Mouse (Mus musculus) C2C12 (cell line): ENCODE results near the gene Med15. TPM values are rescaled to one million over a fixed set of nuclear protein-coding genes. Genes with fewer than 3 reads are reported as not detected.

Experiments
- H3K27me3 ChIP-seq: one replicate; pipeline ENCODE4 v1.6.1; 2011; ENCODE audit not compliant: control insufficient read depth, insufficient read depth, insufficient read length
- H3K36me3 ChIP-seq: one replicate; pipeline ENCODE4 v1.6.1; 2011; ENCODE audit not compliant: control insufficient read depth, insufficient read depth
- H3K4me3 ChIP-seq: one replicate; pipeline ENCODE4 v1.5.1; 2011; ENCODE audit warnings: mild to moderate bottlenecking, control low read depth; ENCODE audit not compliant: poor library complexity, insufficient read depth, severe bottlenecking
- H3K79me2 ChIP-seq: one replicate; pipeline ENCODE4 v1.6.1; 2011; ENCODE audit not compliant: control insufficient read depth, insufficient read depth
- H3K79me3 ChIP-seq: one replicate; pipeline ENCODE4 v1.6.1; 2011; ENCODE audit warnings: low read depth, control low read depth
- H3ac ChIP-seq: one replicate; pipeline ENCODE3; 2011; ENCODE audit warnings: low read depth; ENCODE audit not compliant: control insufficient read depth, insufficient read length
- CEBPB ChIP-seq: IDR thresholded peaks from one replicate; pipeline ENCODE4 v1.6.1; 2011; ENCODE audit warnings: low read depth, mild to moderate bottlenecking, control low read depth, moderate library complexity
- CTCF ChIP-seq: IDR thresholded peaks from one replicate; pipeline ENCODE4 v1.5.1; 2011; ENCODE audit not compliant: control insufficient read depth, insufficient read depth, insufficient read length
- FOSL1 ChIP-seq: IDR thresholded peaks from one replicate; pipeline ENCODE4 v1.8.0; 2011; ENCODE audit warnings: mild to moderate bottlenecking, low read length; ENCODE audit not compliant: poor library complexity, insufficient read depth, severe bottlenecking
- MAX ChIP-seq: IDR thresholded peaks from one replicate; pipeline ENCODE4 v1.6.1; 2011; ENCODE audit warnings: mild to moderate bottlenecking, control low read depth
- MYOD1 ChIP-seq: IDR thresholded peaks from one replicate; pipeline ENCODE4 v1.6.1; 2011; ENCODE audit warnings: low read depth; ENCODE audit not compliant: control insufficient read depth, insufficient read length
- MYOG ChIP-seq: IDR thresholded peaks from one replicate; pipeline ENCODE4 v1.6.1; 2011; ENCODE audit not compliant: control insufficient read depth, insufficient read length; ENCODE audit errors: extremely low read depth
- USF1 ChIP-seq: IDR thresholded peaks from one replicate; pipeline ENCODE4 v1.6.1; 2011; ENCODE audit warnings: low read depth, mild to moderate bottlenecking, control low read depth, moderate library complexity
- polyA plus RNA-seq: library from polyadenylated mRNA; unstranded; fragments of >200 nt; fragmentation: generic; extraction: Trizol; gene quantifications from one replicate; pipeline ENCODE4 v1.2.1, GENCODE M21; 2012; ENCODE audit warnings: missing spikeins

Med15 gene
- polyA plus RNA-seq, 1 experiment: 45.9 TPM

DNA sequence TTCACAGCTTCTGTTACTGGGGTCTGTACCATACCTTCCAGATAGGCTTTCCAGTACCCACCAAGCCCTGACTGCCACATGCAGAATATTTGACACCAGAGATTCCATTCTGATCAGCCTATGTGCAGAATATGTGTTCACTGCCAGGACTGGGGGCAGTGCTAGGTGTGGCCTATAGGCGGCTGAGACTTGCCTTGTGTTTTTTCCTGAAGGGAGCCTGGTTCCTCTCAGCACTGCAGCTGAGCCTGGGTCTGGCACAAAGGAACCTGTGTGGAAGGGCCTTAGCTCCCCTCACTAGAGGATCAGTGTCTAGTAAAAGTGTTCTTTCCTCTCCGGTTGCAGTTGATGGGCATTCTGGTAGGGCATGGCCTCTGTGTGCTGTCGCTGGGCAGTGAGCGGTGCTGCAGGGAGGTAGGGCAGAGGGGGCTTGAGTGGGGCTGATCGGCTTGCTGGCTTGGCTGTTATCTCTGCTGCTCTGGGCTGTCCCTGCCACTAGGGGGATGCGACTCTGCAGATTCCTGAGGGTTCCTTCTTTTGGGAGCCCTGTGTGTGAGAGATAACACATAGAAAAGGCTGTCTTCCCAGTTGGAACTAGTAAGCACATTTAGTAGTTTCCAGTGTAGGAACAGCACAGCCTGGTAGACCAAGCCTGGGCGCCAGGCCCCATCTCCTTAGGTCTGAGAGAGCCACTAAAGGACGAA is 99.1 kb downstream of the Med15 start:
- TF ChIP-seq FOSL1 (no peak), MYOD1 (no peak), MYOG (no peak), CEBPB (no peak), MAX (no peak), CTCF (no peak), USF1 (no peak)
- Histone ChIP-seq H3K27me3 (no peaks in the 10 kb centered on the region), H3K4me3 (no peak overlapping the region), H3K79me3 (no peaks in the 10 kb centered on the region), H3K79me2 (no peaks in the 10 kb centered on the region), H3K36me3 (peaks cover 63% of the 10 kb centered on the region), H3ac (no peak overlapping the region)

DNA sequence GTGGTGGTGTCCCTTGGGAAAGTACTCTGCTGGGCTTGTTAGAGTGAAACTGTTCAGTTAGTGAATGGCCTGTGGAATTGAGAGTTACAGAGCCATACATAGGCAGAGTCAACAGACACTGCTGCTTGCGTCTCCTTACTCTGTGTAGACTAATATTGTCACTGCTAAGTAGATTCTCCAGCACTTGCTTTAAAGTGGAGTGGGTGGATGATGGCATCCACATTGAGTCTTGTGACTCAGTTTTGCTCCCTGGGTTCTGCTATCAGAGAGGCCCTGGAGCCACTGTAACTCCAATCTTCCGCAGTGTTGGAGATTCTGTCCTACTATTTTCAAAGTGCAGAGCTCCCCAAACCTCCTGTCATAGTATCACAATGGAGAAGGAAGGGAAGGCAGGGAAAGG is 100.1 kb downstream of the Med15 start:
- Histone ChIP-seq H3K79me3 (no peaks in the 10 kb centered on the region), H3K36me3 (peaks cover 64% of the 10 kb centered on the region), H3K4me3 (no peak overlapping the region), H3ac (no peak overlapping the region), H3K79me2 (no peaks in the 10 kb centered on the region), H3K27me3 (no peaks in the 10 kb centered on the region)
- no peak for TF ChIP-seq CTCF
- TF ChIP-seq MAX: no peak
- no peak for TF ChIP-seq CEBPB
- TF ChIP-seq MYOD1: no peak
- TF ChIP-seq FOSL1: no peak
- no peak for TF ChIP-seq USF1
- no peak for TF ChIP-seq MYOG

DNA sequence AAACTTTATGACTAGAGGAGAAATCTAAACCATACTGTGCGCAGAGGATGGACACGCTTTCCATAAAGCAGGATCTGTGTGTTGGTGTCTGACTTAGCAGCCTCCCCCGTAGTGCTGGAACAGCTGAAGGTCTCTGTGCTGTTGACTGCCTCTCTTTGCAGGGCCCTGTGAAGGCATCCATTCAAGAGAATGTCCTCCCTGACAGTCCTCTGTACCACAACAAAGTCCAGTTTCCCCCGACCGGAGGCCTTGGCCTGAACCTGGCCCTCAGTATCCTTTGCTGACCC is 106.5 kb downstream of the Med15 start:
- H3K79me3 ChIP-seq: peaks cover 4% of the 10 kb centered on the region
- TF ChIP-seq FOSL1: no peak
- TF ChIP-seq MAX: no peak
- TF ChIP-seq MYOG: no peak
- TF ChIP-seq CTCF: no peak
- TF ChIP-seq USF1: no peak
- no peak for TF ChIP-seq MYOD1
- no peak for TF ChIP-seq CEBPB
- peaks cover 5% of the 10 kb centered on the region for H3K79me2 ChIP-seq
- no peaks in the 10 kb centered on the region for H3K27me3 ChIP-seq
- H3K4me3 ChIP-seq: no peak overlapping the region
- H3ac ChIP-seq: no peak overlapping the region
- peaks cover 70% of the 10 kb centered on the region for H3K36me3 ChIP-seq

DNA sequence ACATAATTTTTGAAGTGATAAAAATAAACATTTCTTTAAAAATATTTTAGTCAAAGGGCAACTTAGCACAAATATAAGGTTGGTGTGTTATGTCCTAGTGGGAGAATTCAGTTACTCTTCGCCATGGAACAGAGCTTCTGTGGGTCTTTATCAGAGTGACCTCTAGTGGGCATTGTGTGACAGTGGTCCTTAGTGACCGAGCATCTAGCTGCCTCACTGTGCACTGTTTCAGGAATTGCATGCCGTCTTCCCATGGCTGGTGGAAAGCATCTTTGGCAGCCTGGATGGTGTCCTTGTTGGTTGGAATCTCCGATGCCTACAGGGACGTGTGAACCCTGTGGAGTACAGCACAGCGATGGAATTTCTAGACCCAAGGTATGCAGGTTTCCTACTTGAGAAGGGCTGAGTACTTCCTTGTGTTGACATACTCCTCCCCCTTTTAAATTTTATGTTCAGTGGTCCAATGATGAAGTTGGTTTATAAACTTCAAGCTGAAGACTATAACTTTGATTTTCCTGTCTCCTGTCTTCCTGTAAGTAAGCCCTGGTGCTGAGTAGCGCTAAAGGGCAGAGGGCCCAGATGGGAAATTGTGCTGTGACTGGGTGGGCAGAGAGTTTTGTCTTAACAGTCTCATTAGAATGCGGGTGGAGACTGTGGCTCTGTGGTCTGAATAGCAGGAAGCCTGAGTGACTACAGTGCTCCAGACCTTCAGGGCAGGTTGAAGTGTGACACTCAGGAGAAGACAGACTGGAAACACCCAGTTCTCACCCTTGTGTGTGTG is 107.0 kb downstream of the Med15 start:
- Histone ChIP-seq H3K27me3 (no peaks in the 10 kb centered on the region), H3K79me2 (peaks cover 10% of the 10 kb centered on the region), H3K4me3 (no peak overlapping the region), H3K79me3 (peaks cover 4% of the 10 kb centered on the region), H3K36me3 (peaks cover 66% of the 10 kb centered on the region), H3ac (no peak overlapping the region)
- TF ChIP-seq USF1 (no peak), CTCF (peak; percentile 40), MYOD1 (no peak)

DNA sequence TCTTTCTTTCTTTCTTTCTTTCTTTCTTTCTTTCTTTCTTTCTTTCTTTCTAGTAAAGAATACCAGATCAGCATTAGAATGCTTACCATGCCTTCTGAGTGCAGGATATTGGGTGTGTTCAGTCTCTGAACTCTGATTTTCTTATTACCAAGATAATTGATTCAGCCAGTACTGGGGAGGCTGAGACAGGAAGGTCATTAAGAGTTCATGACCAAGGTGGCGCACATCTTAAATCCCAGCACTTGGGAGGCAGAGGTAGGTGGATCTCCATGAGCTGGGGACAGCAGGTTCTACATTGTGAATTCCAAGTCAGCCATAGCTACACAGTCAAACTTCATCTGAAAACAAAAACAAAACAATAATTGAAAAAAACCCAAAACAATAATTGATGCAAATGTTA is 110.8 kb downstream of the Med15 start:
- peaks cover 26% of the 10 kb centered on the region for H3K79me2 ChIP-seq
- peaks cover 37% of the 10 kb centered on the region for H3K36me3 ChIP-seq
- H3K27me3 ChIP-seq: no peaks in the 10 kb centered on the region
- H3ac ChIP-seq: no peak overlapping the region
- H3K79me3 ChIP-seq: peaks cover 16% of the 10 kb centered on the region
- no peak for TF ChIP-seq CEBPB
- TF ChIP-seq FOSL1: no peak
- no peak for TF ChIP-seq CTCF
- no peak for TF ChIP-seq MYOG
- no peak for TF ChIP-seq MAX
- no peak for TF ChIP-seq USF1
- no peak for TF ChIP-seq MYOD1
- no peak overlapping the region for H3K4me3 ChIP-seq
